Mouse (Mus musculus) ES-E14 (cell line): ENCODE measurements around the gene Pou6f1.

Source experiments
- CHD2 ChIP-seq: IDR thresholded peaks from 2 replicates; pipeline ENCODE4 v1.6.1; 2014; ENCODE audit warnings: mild to moderate bottlenecking, low read depth, low read length, inconsistent platforms
- HCFC1 ChIP-seq: IDR thresholded peaks from 2 replicates; pipeline ENCODE4 v1.6.1; 2012; ENCODE audit warnings: low read length, inconsistent platforms, borderline replicate concordance; ENCODE audit not compliant: insufficient read depth
- MAFK ChIP-seq: IDR thresholded peaks from 2 replicates; pipeline ENCODE4 v1.6.1; 2014; ENCODE audit warnings: mild to moderate bottlenecking, low read depth, low read length, inconsistent platforms; ENCODE audit not compliant: insufficient read depth
- ZC3H11A ChIP-seq: IDR thresholded peaks from 2 replicates; pipeline ENCODE4 v1.6.1; 2012; ENCODE audit warnings: low read depth, mild to moderate bottlenecking, inconsistent platforms, low read length, borderline replicate concordance
- ZNF384 ChIP-seq: IDR thresholded peaks from 2 replicates; pipeline ENCODE4 v1.6.1; 2012; ENCODE audit warnings: low read depth, low read length, inconsistent platforms

- no peak for TF ChIP-seq MAFK
- TF ChIP-seq ZC3H11A: no peak
- TF ChIP-seq ZNF384: no peak
- TF ChIP-seq HCFC1: no peak
- TF ChIP-seq CHD2: no peak
These were observed 60.4 kb downstream of the Pou6f1 start for GRCm38 (mm10) chr15:100539411-100539810.
